Mouse (Mus musculus): ENCODE results near the gene Tbc1d8b. TPM values are rescaled to one million over a fixed set of nuclear protein-coding genes. Genes with fewer than 3 reads are reported as not detected.
"Not testable (repeated sequence)": the region's sequence is repeated elsewhere in the genome, so short reads cannot be mapped to it uniquely, and the experiment has no call there.

The Tbc1d8b gene
- polyA plus RNA-seq, 1 experiment from 2014 or later: 0.70 TPM

DNA sequence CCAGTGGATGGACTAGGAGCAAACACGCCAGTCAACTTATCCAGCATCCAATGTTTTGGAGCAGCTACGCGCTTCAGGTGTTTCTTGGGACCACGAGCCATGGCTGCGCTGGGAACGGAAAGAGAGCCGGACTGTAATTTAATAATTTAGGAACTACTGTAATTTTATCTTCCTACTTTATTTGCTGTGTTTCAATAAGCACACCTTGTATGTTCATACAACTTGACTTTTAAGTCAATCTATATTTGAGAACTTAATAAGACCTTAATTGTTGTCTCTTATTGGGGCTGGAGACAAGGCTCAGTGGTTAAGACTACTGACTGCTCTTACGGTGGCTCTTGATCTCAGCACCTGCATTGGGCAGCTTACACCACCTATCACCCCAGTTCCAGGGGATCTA, 29.6 kb downstream of the Tbc1d8b start, which contains the start of gene Gm15013:
Gene Gm15013 (minus strand): TSS at position 101 of the 400 bp plus-strand sequence.
- Histone ChIP-seq H3K9ac (ENCODE audit: low read length) (no peak within 1 kb of the TSS), H3K27me3 (ENCODE audit: control insufficient read depth, insufficient read depth, low read length) (no peaks in the 10 kb centered on the region), H3K36me3 (ENCODE audit: control insufficient read depth, insufficient read depth, low read length) (no peaks in the 10 kb centered on the region), H3K27ac (ENCODE audit: low read depth, low read length) (no peak within 1 kb of the TSS), H3K4me3 (ENCODE audit: low read depth, low read length) (no peak within 1 kb of the TSS), H3K4me1 (ENCODE audit: control insufficient read depth, insufficient read depth, low read length) (no peaks in the 10 kb centered on the region), H3K4me2 (no peak within 1 kb of the TSS), H3K9me3 (ENCODE audit: control insufficient read depth, low read length) (no peaks in the 10 kb centered on the region)
- ATAC-seq (ENCODE audit: low FRiP score) (no peak), DNase-seq (ENCODE audit: low spot score, missing footprints) (no peak)
- 97% methylated on average over 8 of the region's 8 CpGs for WGBS

- Histone ChIP-seq H3K4me3 (ENCODE audit: low read depth, low read length) (no peak overlapping the region), H3K4me2 (no peak overlapping the region), H3K36me3 (ENCODE audit: control insufficient read depth, insufficient read depth, low read length) (no peaks in the 10 kb centered on the region), H3K9ac (ENCODE audit: low read length) (no peak overlapping the region), H3K4me1 (ENCODE audit: control insufficient read depth, insufficient read depth, low read length) (no peaks in the 10 kb centered on the region), H3K27ac (ENCODE audit: low read depth, low read length) (no peak overlapping the region), H3K9me3 (ENCODE audit: control insufficient read depth, low read length) (no peaks in the 10 kb centered on the region), H3K27me3 (ENCODE audit: control insufficient read depth, insufficient read depth, low read length) (no peaks in the 10 kb centered on the region)
- no peak for DNase-seq (ENCODE audit: low spot score, missing footprints)
- ATAC-seq (ENCODE audit: low FRiP score): no peak
- 92% methylated on average over 2 of the region's 2 CpGs for WGBS
Observed at GRCm38 (mm10) chrX:139722350-139722749, 37.6 kb downstream of the Tbc1d8b start.

GRCm38 (mm10) chrX:139730541-139730940, 45.7 kb downstream of the Tbc1d8b start:
- H3K27me3 ChIP-seq (ENCODE audit: control insufficient read depth, insufficient read depth, low read length): peaks cover 4% of the 10 kb centered on the region; the same call in 1 of the 2 replicates
- DNase-seq (ENCODE audit: low spot score, missing footprints) (no peak), ATAC-seq (ENCODE audit: low FRiP score) (no peak)
- no peak overlapping the region for H3K4me2 ChIP-seq
- no peak overlapping the region for H3K27ac ChIP-seq (ENCODE audit: low read depth, low read length)
- no peaks in the 10 kb centered on the region for H3K4me1 ChIP-seq (ENCODE audit: control insufficient read depth, insufficient read depth, low read length)
- no peaks in the 10 kb centered on the region for H3K9me3 ChIP-seq (ENCODE audit: control insufficient read depth, low read length)
- H3K36me3 ChIP-seq (ENCODE audit: control insufficient read depth, insufficient read depth, low read length): no peaks in the 10 kb centered on the region
- WGBS: 83% methylated on average over 3 of the region's 3 CpGs
- no peak overlapping the region for H3K9ac ChIP-seq (ENCODE audit: low read length)
- H3K4me3 ChIP-seq (ENCODE audit: low read depth, low read length): no peak overlapping the region

GRCm38 (mm10) chrX:139737066-139737465, 52.3 kb downstream of the Tbc1d8b start:
- Histone ChIP-seq H3K4me1 (ENCODE audit: control insufficient read depth, insufficient read depth, low read length) (no peaks in the 10 kb centered on the region), H3K36me3 (ENCODE audit: control insufficient read depth, insufficient read depth, low read length) (no peaks in the 10 kb centered on the region), H3K4me3 (ENCODE audit: low read depth, low read length) (no peak overlapping the region), H3K27me3 (ENCODE audit: control insufficient read depth, insufficient read depth, low read length) (no peaks in the 10 kb centered on the region), H3K9me3 (ENCODE audit: control insufficient read depth, low read length) (no peaks in the 10 kb centered on the region), H3K27ac (ENCODE audit: low read depth, low read length) (no peak overlapping the region), H3K9ac (ENCODE audit: low read length) (no peak overlapping the region), H3K4me2 (no peak overlapping the region)
- DNase-seq (ENCODE audit: low spot score, missing footprints) (no peak), ATAC-seq (ENCODE audit: low FRiP score) (no peak)
- 93% methylated on average over 5 of the region's 5 CpGs for WGBS

- 0% methylated on average over 1 of the region's 1 CpGs for WGBS
- H3K9ac ChIP-seq (ENCODE audit: low read length): no peak overlapping the region
Observed at GRCm38 (mm10) chrX:139751855-139752254, 67.1 kb downstream of the Tbc1d8b start.

GRCm38 (mm10) chrX:139758634-139759033, 73.8 kb downstream of the Tbc1d8b start:
- H3K9me3 ChIP-seq (ENCODE audit: control insufficient read depth, low read length); H3K4me1 ChIP-seq (ENCODE audit: control insufficient read depth, insufficient read depth, low read length); H3K27ac ChIP-seq (ENCODE audit: low read depth, low read length); DNase-seq (ENCODE audit: low spot score, missing footprints); H3K4me3 ChIP-seq (ENCODE audit: low read depth, low read length); ATAC-seq (ENCODE audit: low FRiP score); H3K27me3 ChIP-seq (ENCODE audit: control insufficient read depth, insufficient read depth, low read length); H3K9ac ChIP-seq (ENCODE audit: low read length); H3K4me2 ChIP-seq; H3K36me3 ChIP-seq (ENCODE audit: control insufficient read depth, insufficient read depth, low read length): not testable (repeated sequence)
- WGBS: 90% methylated on average over 3 of the region's 3 CpGs

More at GRCm38 (mm10) chrX:139751855-139752254, 67.1 kb downstream of the Tbc1d8b start:
- Histone ChIP-seq H3K9me3 (ENCODE audit: control insufficient read depth, low read length) (no peaks in the 10 kb centered on the region), H3K4me1 (ENCODE audit: control insufficient read depth, insufficient read depth, low read length) (no peaks in the 10 kb centered on the region), H3K4me3 (ENCODE audit: low read depth, low read length) (no peak overlapping the region), H3K27ac (ENCODE audit: low read depth, low read length) (no peak overlapping the region), H3K27me3 (ENCODE audit: control insufficient read depth, insufficient read depth, low read length) (no peaks in the 10 kb centered on the region), H3K36me3 (ENCODE audit: control insufficient read depth, insufficient read depth, low read length) (no peaks in the 10 kb centered on the region), H3K4me2 (no peak overlapping the region)
- ATAC-seq (ENCODE audit: low FRiP score): no peak
- DNase-seq (ENCODE audit: low spot score, missing footprints): no peak

GRCm38 (mm10) chrX:139762546-139762945, 77.8 kb downstream of the Tbc1d8b start:
- ATAC-seq (ENCODE audit: low FRiP score): no peak

DNA sequence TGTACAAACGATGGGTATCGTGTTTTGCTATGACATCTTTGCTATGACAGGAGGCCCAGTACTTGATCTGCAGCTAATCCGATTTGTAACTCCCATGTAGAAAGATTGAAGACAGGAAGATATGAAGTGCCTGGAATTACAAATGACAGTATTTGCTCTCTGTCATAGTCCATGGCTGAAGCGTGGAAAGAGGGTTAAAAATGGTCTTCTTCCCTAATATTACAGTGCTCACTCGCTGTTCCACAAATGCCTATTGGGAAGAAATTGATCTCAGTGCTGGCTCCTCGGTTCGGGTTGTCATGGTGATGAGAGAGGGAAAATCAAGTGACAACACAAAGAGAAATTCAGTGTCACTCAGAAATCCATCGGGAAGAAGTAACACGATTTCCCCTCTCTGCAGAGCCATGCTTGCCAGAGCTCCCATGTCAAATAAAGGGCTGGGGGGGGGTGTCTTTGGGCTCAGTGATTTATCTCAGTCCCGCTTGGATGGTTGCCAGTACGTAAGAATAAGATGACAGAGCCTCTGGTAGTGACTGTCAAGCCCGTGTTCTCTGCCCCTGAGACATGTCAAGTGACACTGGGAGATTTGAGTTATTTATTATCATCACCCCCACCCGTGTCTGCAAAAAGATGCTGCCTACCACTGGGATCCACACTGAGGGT, 85.3 kb downstream of the Tbc1d8b start:
- no peak overlapping the region for H3K4me2 ChIP-seq
- WGBS: 73% methylated on average over 13 of the region's 13 CpGs
- no peak for ATAC-seq (ENCODE audit: low FRiP score)
- H3K27ac ChIP-seq (ENCODE audit: low read depth, low read length): no peak overlapping the region
- H3K36me3 ChIP-seq (ENCODE audit: control insufficient read depth, insufficient read depth, low read length): no peaks in the 10 kb centered on the region
- 0 out of 2 replicates have a peak, but pooled peaks cover 2% of the 10 kb centered on the region for H3K27me3 ChIP-seq (ENCODE audit: control insufficient read depth, insufficient read depth, low read length)
- DNase-seq (ENCODE audit: low spot score, missing footprints): no peak
- H3K4me3 ChIP-seq (ENCODE audit: low read depth, low read length): no peak overlapping the region
- no peaks in the 10 kb centered on the region for H3K4me1 ChIP-seq (ENCODE audit: control insufficient read depth, insufficient read depth, low read length)
- H3K9me3 ChIP-seq (ENCODE audit: control insufficient read depth, low read length): no peaks in the 10 kb centered on the region
- H3K9ac ChIP-seq (ENCODE audit: low read length): no peak overlapping the region

More at GRCm38 (mm10) chrX:139762546-139762945, 77.8 kb downstream of the Tbc1d8b start:
- DNase-seq (ENCODE audit: low spot score, missing footprints): no peak
- WGBS: 87% methylated on average over 2 of the region's 2 CpGs
- Histone ChIP-seq H3K4me2 (no peak overlapping the region), H3K36me3 (ENCODE audit: control insufficient read depth, insufficient read depth, low read length) (no peaks in the 10 kb centered on the region), H3K4me1 (ENCODE audit: control insufficient read depth, insufficient read depth, low read length) (no peaks in the 10 kb centered on the region), H3K4me3 (ENCODE audit: low read depth, low read length) (no peak overlapping the region), H3K9me3 (ENCODE audit: control insufficient read depth, low read length) (no peaks in the 10 kb centered on the region), H3K27ac (ENCODE audit: low read depth, low read length) (no peak overlapping the region), H3K27me3 (ENCODE audit: control insufficient read depth, insufficient read depth, low read length) (no peaks in the 10 kb centered on the region), H3K9ac (ENCODE audit: low read length) (no peak overlapping the region)

- Histone ChIP-seq H3K36me3 (ENCODE audit: control insufficient read depth, insufficient read depth, low read length) (no peaks in the 10 kb centered on the region), H3K27ac (ENCODE audit: low read depth, low read length) (no peak overlapping the region), H3K9me3 (ENCODE audit: control insufficient read depth, low read length) (no peaks in the 10 kb centered on the region), H3K27me3 (ENCODE audit: control insufficient read depth, insufficient read depth, low read length) (peaks cover 2% of the 10 kb centered on the region; the same call in 1 of the 2 replicates), H3K4me3 (ENCODE audit: low read depth, low read length) (no peak overlapping the region), H3K4me2 (no peak overlapping the region), H3K9ac (ENCODE audit: low read length) (no peak overlapping the region), H3K4me1 (ENCODE audit: control insufficient read depth, insufficient read depth, low read length) (no peaks in the 10 kb centered on the region)
- peak; percentile 87 for DNase-seq (ENCODE audit: low spot score, missing footprints)
- WGBS: 33% methylated on average over 18 of the region's 18 CpGs
- peak; percentile 27; the same call in 1 of the 2 replicates for ATAC-seq (ENCODE audit: low FRiP score)
Observed at GRCm38 (mm10) chrX:139774309-139775083, 89.7 kb downstream of the Tbc1d8b start.
